Mouse (Mus musculus) forebrain, embryonic 12.5 days (tissue): ENCODE measurements around the gene Appl2. TPM values are rescaled to one million over a fixed set of nuclear protein-coding genes. Genes with fewer than 3 reads are reported as not detected.

ENCODE experiments used
- ATAC-seq: fragments of 200-750 bp; cut with Nextera tagmentation; 2 replicates; pipeline ENCODE4 v1.8.0; 2017; ENCODE audit warnings: moderate TSS enrichment; ENCODE audit not compliant: low FRiP score
- H3K27ac ChIP-seq: fragments of 300-500 bp; sonication (generic); 2 replicates; pipeline ENCODE4 v1.5.1; 2016; ENCODE audit warnings: mild to moderate bottlenecking
- H3K27me3 ChIP-seq: fragments of 300-500 bp; sonication (generic); 2 replicates; pipeline ENCODE4 v1.6.1; 2016; ENCODE audit warnings: mild to moderate bottlenecking
- H3K36me3 ChIP-seq: fragments of 300-500 bp; sonication (generic); replicated peaks from 2 replicates; pipeline ENCODE4 v1.6.1; 2016; ENCODE audit warnings: mild to moderate bottlenecking
- H3K4me1 ChIP-seq: fragments of 300-500 bp; sonication (generic); 2 replicates; pipeline ENCODE4 v1.6.1; 2016
- H3K4me2 ChIP-seq: fragments of 300-500 bp; sonication (generic); 2 replicates; pipeline ENCODE4 v1.6.1; 2016; ENCODE audit warnings: mild to moderate bottlenecking, moderate library complexity
- H3K4me3 ChIP-seq: fragments of 300-500 bp; sonication (generic); replicated peaks from 2 replicates; pipeline ENCODE4 v1.5.1; 2016; ENCODE audit warnings: mild to moderate bottlenecking
- H3K9ac ChIP-seq: fragments of 300-500 bp; sonication (generic); 2 replicates; pipeline ENCODE4 v1.6.1; 2016; ENCODE audit warnings: mild to moderate bottlenecking
- H3K9me3 ChIP-seq: fragments of 300-500 bp; sonication (generic); 2 replicates; pipeline ENCODE4 v1.6.1; 2016
- WGBS: fragments of 180-500 bp; shearing (Covaris S2); methylation state at CpG from one replicate; pipeline ENCODE4 v1.1.7; 2016; 5-methylcytosine and 5-hydroxymethylcytosine counted together
- polyA plus RNA-seq: library from polyadenylated mRNA; unstranded; fragments of >200 nt; fragmentation: Nextera tagmentation; extraction: Ambion mirVana; gene quantifications from 2 replicates; pipeline ENCODE4 v1.2.1, GENCODE M21; 2016

Gene Appl2
- polyA plus RNA-seq, 1 experiment from 2014 or later = 41.4 TPM

GRCm38 (mm10) chr10:83629190-83629781 is 19.3 kb downstream of the Appl2 start:
- no peak overlapping the region for H3K4me3 ChIP-seq
- no peak overlapping the region for H3K9ac ChIP-seq
- no peak overlapping the region for H3K4me2 ChIP-seq
- 86% methylated on average over 12 of the region's 12 CpGs for WGBS
- ATAC-seq = no peak
- H3K9me3 ChIP-seq = no peaks in the 10 kb centered on the region
- no peak overlapping the region for H3K27ac ChIP-seq
- no peaks in the 10 kb centered on the region for H3K27me3 ChIP-seq
- H3K4me1 ChIP-seq = peaks cover 2% of the 10 kb centered on the region
- peaks cover 26% of the 10 kb centered on the region for H3K36me3 ChIP-seq

DNA sequence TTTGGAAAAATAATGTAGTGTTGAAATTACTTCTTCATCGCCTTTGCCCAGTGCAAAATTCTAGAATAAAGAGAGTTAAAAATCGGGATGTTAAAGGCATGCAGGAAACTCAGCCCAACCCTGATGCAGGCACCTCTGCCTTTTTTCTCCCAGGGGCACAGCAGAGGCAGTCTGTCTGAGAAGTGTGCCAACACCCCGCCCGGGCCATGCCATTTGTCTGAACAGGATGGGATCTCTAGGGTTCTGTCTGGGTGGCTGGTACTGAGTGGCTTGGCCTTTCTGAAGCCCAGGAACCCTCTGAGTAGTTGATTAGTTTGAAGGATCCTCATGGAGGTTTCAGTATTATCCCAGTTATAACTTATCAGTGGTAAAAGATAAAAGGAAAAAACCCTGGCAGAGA is 20.3 kb downstream of the Appl2 start:
- Histone ChIP-seq H3K4me3 (no peak overlapping the region), H3K27me3 (no peaks in the 10 kb centered on the region), H3K9ac (no peak overlapping the region), H3K4me1 (no peaks in the 10 kb centered on the region), H3K9me3 (no peaks in the 10 kb centered on the region), H3K4me2 (no peak overlapping the region), H3K27ac (no peak overlapping the region), H3K36me3 (peaks cover 26% of the 10 kb centered on the region)
- no peak for ATAC-seq
- WGBS = 94% methylated on average over 4 of the region's 4 CpGs

DNA sequence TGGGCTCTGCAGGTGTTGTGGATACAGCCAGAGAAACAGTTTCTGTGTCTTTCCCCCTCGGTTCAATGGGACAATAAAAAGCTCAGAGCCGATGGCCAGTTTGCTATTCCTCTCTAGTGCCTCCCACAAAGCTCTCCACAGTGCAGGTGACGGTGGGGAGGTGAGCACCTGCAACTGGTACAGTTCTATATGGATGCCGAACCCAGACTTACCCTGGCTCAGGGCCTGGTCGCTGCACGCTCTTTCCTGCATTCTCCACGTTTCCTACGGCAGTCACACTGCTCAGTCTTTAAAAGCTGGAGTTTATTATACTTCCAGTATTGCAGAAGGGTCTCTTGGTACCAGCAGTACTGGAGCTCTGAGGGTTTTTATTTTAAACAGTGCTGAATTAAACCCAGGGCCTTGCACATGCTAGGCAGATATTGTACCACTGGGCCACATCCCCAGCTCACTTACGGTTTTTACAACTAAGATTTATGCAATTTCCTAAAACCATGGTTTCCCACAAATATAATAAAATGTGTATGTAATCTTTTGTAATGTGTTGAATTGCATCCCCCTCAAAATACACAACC is 21.3 kb downstream of the Appl2 start:
- Histone ChIP-seq H3K4me1 (no peaks in the 10 kb centered on the region), H3K36me3 (peaks cover 24% of the 10 kb centered on the region), H3K4me2 (no peak overlapping the region), H3K4me3 (no peak overlapping the region), H3K27me3 (no peaks in the 10 kb centered on the region), H3K9ac (no peak overlapping the region), H3K9me3 (no peaks in the 10 kb centered on the region), H3K27ac (no peak overlapping the region)
- 93% methylated on average over 9 of the region's 9 CpGs for WGBS
- no peak for ATAC-seq

DNA sequence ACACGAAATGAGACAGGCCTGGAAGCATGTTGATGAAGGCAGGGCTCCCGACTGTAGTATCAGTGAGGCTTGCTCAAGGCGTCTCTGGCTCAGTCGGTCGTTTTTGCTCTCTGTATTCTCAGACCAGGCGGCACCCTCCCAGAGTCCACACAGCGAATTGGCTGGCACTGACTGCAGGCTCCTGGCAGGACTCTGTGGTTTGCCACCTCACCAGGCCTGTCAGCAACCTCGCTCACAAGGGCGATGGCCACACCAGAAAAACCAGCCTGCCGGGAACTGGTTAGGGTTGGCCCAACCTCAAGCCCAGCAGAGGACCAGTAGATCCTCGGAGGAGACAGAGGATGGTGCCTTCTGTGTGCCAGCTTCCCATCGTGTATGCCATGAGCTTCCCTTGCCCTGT is 23.7 kb downstream of the Appl2 start:
- H3K9me3 ChIP-seq = no peaks in the 10 kb centered on the region
- H3K36me3 ChIP-seq = peaks cover 30% of the 10 kb centered on the region
- no peak overlapping the region for H3K4me2 ChIP-seq
- WGBS = 95% methylated on average over 12 of the region's 12 CpGs
- no peaks in the 10 kb centered on the region for H3K27me3 ChIP-seq
- no peak for ATAC-seq
- H3K9ac ChIP-seq = no peak overlapping the region
- H3K27ac ChIP-seq = no peak overlapping the region
- H3K4me3 ChIP-seq = no peak overlapping the region
- H3K4me1 ChIP-seq = no peaks in the 10 kb centered on the region

DNA sequence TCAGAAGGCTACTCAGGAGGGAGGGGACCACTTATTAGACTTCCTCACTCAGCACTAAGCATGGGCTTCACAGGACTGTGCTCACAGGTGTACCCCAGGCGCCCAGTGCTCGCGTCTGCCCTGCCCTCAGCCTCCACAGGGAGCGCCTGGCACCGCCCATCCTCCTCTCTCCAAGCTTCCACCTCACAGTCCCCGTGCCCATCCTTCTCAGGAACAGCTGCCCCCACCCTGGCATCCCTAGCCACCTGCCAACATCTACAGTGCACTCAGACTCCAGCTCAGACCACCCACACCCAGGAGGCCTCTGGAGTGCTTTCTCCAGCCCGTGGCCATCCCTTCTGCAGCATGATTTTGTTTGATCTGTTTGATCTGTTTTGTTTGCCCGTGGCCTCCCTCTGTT is 24.5 kb downstream of the Appl2 start:
- Histone ChIP-seq H3K9me3 (no peaks in the 10 kb centered on the region), H3K27me3 (no peaks in the 10 kb centered on the region), H3K27ac (no peak overlapping the region), H3K4me2 (no peak overlapping the region), H3K4me3 (no peak overlapping the region), H3K4me1 (no peaks in the 10 kb centered on the region), H3K36me3 (peaks cover 26% of the 10 kb centered on the region), H3K9ac (no peak overlapping the region)
- no peak for ATAC-seq
- WGBS = 81% methylated on average over 8 of the region's 8 CpGs

GRCm38 (mm10) chr10:83620350-83621055 is 28.0 kb downstream of the Appl2 start:
- H3K4me3 ChIP-seq = no peak overlapping the region
- H3K36me3 ChIP-seq = peaks cover 16% of the 10 kb centered on the region
- H3K27ac ChIP-seq = no peak overlapping the region
- no peak overlapping the region for H3K9ac ChIP-seq
- no peaks in the 10 kb centered on the region for H3K27me3 ChIP-seq
- no peak overlapping the region for H3K4me2 ChIP-seq
- WGBS = 93% methylated on average over 24 of the region's 24 CpGs
- ATAC-seq = no peak
- H3K9me3 ChIP-seq = no peaks in the 10 kb centered on the region
- H3K4me1 ChIP-seq = no peaks in the 10 kb centered on the region

GRCm38 (mm10) chr10:83618819-83619440 is 29.6 kb downstream of the Appl2 start:
- no peak overlapping the region for H3K4me3 ChIP-seq
- no peak overlapping the region for H3K9ac ChIP-seq
- peaks cover 25% of the 10 kb centered on the region for H3K36me3 ChIP-seq
- no peaks in the 10 kb centered on the region for H3K9me3 ChIP-seq
- ATAC-seq = no peak
- WGBS = 91% methylated on average over 12 of the region's 12 CpGs
- H3K4me2 ChIP-seq = no peak overlapping the region
- H3K27ac ChIP-seq = no peak overlapping the region
- H3K27me3 ChIP-seq = no peaks in the 10 kb centered on the region
- H3K4me1 ChIP-seq = no peaks in the 10 kb centered on the region

- ATAC-seq = no peak
- no peak overlapping the region for H3K4me3 ChIP-seq
- no peaks in the 10 kb centered on the region for H3K9me3 ChIP-seq
- WGBS = 51% methylated on average over 10 of the region's 10 CpGs
- peaks cover 28% of the 10 kb centered on the region for H3K36me3 ChIP-seq
- no peak overlapping the region for H3K27ac ChIP-seq
- H3K4me2 ChIP-seq = no peak overlapping the region
- H3K4me1 ChIP-seq = no peaks in the 10 kb centered on the region
- H3K9ac ChIP-seq = no peak overlapping the region
- no peaks in the 10 kb centered on the region for H3K27me3 ChIP-seq
Measured at GRCm38 (mm10) chr10:83617366-83617765, 31.2 kb downstream of the Appl2 start.

DNA sequence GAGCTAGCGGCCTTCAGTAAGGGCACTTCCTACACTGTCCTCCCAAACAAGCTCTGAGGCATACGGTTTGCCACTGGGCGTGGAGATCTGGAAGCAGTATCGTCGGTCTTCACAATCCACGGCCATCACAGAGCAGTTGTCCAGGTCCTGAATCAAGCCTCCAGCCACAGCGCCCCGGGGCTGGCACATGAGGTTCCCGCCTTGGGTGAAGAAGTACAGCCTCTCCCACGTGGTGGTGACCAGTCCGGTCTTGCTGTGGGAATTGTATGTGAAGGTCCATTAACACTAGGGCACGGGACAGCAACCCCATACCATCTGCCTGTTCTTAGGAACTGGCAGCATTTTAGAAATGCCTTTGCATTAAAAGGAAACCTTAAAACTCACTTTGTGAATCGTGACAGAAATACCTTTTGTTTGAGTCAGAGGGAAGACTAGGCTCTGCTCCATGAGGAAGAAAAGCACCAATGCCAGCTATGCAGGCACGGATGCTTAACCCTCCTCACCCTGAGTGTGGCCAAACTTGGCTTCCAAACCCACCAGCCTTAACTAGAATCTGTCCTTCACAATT is 35.8 kb downstream of the Appl2 start:
- Histone ChIP-seq H3K27me3 (no peaks in the 10 kb centered on the region), H3K4me3 (no peak overlapping the region), H3K27ac (no peak overlapping the region), H3K9me3 (no peaks in the 10 kb centered on the region), H3K4me1 (no peaks in the 10 kb centered on the region), H3K9ac (no peak overlapping the region), H3K36me3 (peaks cover 55% of the 10 kb centered on the region), H3K4me2 (no peak overlapping the region)
- ATAC-seq = no peak
- WGBS = 93% methylated on average over 14 of the region's 14 CpGs

- no peak for ATAC-seq
- no peaks in the 10 kb centered on the region for H3K4me1 ChIP-seq
- H3K4me3 ChIP-seq = no peak overlapping the region
- no peak overlapping the region for H3K4me2 ChIP-seq
- H3K9me3 ChIP-seq = no peaks in the 10 kb centered on the region
- WGBS = 93% methylated on average over 5 of the region's 5 CpGs
- H3K27me3 ChIP-seq = no peaks in the 10 kb centered on the region
- no peak overlapping the region for H3K9ac ChIP-seq
- H3K36me3 ChIP-seq = peaks cover 63% of the 10 kb centered on the region
- no peak overlapping the region for H3K27ac ChIP-seq
Measured at GRCm38 (mm10) chr10:83611863-83612262, 36.7 kb downstream of the Appl2 start.

DNA sequence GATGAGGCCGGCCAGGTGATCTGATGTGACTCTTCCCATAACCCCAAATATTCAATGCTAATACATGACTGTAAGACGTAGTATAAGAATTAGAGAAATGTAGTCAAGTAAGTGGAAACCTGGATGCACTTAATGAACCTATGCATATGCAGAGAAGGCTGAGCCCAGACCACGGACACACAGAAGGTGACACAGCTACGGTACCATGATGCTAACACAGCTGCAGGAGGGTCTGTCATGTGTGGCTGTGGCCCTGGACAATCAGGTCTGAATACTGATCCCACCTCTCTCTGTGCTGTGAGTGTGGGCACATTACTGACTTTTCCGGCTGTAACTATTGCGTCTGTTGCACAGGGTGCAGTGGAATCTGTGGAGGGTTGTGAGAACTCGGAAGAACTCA is 38.0 kb downstream of the Appl2 start:
- WGBS = 93% methylated on average over 7 of the region's 7 CpGs
- Histone ChIP-seq H3K4me2 (no peak overlapping the region), H3K9me3 (no peaks in the 10 kb centered on the region), H3K27me3 (no peaks in the 10 kb centered on the region), H3K36me3 (peaks cover 67% of the 10 kb centered on the region), H3K4me3 (no peak overlapping the region), H3K27ac (no peak overlapping the region), H3K4me1 (peaks cover 3% of the 10 kb centered on the region; the same call in 1 of the 2 replicates), H3K9ac (no peak overlapping the region)
- no peak for ATAC-seq

GRCm38 (mm10) chr10:83608596-83608995 is 39.9 kb downstream of the Appl2 start:
- Histone ChIP-seq H3K36me3 (peaks cover 58% of the 10 kb centered on the region), H3K27me3 (no peaks in the 10 kb centered on the region), H3K9ac (no peak overlapping the region), H3K9me3 (no peaks in the 10 kb centered on the region), H3K4me2 (no peak overlapping the region), H3K27ac (no peak overlapping the region), H3K4me3 (no peak overlapping the region), H3K4me1 (peaks cover 3% of the 10 kb centered on the region; the same call in 1 of the 2 replicates)
- WGBS = 83% methylated on average over 8 of the region's 8 CpGs
- no peak for ATAC-seq
